Mouse (Mus musculus) lung, postnatal 25 days (tissue): Measurements from ENCODE around the gene Calhm2.

Experiments
- DNase-seq: peaks from one replicate; pipeline ENCODE4 v3.0.0; 2022; ENCODE audit warnings: low spot score

Gene Calhm2

DNA sequence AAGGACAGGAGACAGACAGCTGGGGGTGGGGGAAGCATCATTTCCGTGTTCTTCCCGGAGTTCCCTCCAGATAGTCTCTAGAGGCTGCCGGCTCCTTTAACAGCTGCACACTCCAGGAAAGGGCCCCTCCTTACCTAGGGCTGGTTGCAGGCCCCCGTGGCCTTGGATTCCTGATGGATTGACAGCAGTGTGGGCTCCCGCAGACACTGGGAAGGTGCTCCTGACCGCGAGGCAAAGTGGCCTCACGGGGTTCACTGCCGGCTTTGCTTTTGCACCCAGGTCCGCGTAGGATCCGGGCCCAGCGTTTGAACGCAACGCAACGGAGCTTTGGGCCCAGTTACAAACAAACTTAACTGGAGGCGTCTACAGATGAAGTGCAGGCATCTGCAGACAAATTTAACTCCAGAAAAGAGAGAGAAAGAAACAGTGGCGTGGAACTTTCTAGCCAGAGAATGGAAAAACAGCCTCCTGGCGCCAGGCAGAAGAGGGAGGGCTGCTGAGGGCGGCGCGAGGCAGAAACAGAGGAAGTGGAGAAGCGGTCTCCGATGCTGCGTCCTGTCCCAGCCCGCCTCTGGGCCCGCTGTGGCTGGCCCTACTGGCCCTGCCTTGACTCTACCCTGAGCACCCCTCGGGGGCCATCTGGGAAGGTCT lies at the start of gene Calhm2:
TSS of gene Calhm2 (minus strand) at position 524 of the 651 bp plus-strand sequence.
- peak; percentile 41 for DNase-seq

DNA sequence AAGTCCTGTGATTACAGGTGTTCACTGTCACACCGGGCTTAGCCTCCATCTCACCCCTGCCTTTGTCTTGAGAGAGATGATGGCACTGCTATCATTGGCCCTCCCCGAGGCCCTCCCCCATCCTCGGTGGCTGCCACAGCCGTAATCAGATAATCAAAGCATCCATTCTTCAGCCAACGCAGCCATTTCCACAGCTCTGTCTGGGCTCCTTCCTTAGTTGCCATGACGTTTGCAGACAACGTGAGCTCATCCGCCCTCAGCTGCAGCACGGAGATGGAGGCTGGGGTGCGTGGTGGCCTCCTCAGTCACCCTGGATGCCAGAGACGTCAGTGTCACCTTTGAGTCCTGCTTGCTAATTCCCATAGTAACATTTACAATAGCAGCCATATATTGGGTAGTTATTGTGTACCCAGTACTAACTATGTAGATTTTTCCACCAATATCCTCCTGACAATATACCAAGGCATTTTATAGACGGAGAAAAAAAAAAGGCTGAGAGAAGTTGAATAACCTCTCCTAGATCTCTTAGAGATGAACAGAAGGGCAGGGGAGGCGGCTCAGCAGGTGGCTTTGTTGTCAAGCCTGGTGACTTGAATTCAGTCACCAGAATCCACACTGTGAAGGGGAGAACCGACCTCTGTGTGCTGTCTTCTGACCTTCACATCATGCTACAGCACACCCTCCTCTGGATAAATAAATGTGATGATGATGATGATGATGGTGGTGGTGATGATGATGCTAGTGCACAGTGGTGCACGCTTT lies 48.6 kb upstream of the Calhm2 start:
- DNase-seq, result no peak

DNA sequence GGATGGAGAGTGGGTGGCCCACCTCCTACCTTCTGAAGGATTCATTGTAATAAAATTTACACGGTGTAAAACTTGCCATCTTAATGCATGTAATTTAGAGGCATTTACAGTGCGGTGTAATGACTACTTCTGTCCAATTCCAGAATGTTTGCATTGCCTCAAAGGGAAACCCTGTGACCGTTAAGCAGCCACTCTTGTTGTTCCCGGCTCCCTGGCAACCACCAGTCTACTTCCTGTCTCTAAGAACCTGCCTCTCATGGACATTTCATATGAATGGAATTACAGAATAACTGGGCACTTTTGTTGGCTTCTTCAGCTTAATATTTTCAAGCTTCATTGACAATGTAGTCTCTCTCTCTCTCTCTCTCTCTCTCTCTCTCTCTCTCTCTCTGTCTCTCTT lies 46.6 kb upstream of the Calhm2 start:
- DNase-seq, result no peak

DNA sequence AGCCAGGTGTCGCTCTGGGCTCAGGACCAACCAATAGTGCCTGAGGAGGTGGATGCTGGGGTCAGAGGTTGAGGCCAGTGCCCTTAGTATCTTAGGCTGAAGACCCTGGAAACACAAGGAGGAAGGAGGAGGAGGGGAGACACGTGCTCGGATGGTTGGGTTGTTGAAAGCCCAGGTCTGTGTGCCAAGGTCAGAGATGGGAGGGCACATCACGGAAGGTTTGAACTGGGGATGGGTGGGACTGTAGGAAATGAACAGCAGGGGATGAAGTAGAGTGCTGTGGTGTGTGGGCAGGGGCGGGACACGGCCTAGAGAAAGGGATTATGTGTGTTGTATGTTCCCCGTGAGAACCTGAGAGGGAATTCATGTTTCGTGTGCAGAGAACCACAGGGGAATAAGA lies 46.1 kb upstream of the Calhm2 start:
- DNase-seq, result no peak

DNA sequence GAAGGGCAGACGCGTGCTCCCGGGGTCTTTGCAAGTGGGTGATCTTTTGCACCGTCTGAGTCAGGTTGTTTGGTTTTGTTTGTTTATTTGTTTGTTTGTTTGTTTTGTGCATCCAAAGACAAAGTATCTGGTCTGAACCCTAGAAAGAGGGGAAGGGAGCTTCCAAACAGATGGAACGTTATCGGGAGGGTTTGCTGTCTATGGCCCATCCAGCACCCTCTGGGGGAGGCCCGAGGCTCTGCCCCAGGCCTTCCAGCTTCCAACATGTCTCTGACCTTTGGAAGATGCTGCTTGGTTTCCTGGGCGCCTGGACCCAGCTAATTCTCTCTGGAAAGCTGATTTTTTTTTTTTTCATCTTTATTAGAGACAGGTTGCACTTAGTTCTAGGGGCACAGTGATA lies 41.9 kb upstream of the Calhm2 start:
- no peak for DNase-seq

DNA sequence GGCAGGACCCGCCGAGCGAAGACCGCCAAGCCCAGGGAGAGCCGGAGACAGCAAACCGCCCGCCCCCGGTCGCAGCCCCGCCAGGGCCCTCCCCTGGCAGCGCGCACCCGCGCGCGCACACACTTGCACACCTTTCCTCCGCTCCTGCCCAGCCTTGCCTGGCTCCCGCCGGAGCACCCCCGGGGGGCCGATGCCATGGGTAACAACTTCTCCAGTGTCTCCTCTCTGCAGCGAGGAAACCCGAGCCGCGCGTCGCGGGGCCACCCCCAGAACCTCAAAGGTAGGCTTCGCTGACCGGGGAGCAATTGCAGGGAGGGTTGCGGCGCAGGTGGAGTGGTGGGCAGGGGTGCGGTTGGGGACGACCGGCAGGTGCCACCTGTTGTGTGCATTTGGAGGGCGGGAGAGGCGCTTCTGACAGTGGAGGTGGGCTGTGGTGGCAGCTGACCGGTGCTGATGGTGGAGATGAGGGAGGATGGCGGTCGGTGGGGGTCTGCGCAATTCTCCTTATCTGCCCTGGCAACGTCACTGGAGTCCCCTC lies 41.2 kb upstream of the Calhm2 start:
- DNase-seq, result no peak

DNA sequence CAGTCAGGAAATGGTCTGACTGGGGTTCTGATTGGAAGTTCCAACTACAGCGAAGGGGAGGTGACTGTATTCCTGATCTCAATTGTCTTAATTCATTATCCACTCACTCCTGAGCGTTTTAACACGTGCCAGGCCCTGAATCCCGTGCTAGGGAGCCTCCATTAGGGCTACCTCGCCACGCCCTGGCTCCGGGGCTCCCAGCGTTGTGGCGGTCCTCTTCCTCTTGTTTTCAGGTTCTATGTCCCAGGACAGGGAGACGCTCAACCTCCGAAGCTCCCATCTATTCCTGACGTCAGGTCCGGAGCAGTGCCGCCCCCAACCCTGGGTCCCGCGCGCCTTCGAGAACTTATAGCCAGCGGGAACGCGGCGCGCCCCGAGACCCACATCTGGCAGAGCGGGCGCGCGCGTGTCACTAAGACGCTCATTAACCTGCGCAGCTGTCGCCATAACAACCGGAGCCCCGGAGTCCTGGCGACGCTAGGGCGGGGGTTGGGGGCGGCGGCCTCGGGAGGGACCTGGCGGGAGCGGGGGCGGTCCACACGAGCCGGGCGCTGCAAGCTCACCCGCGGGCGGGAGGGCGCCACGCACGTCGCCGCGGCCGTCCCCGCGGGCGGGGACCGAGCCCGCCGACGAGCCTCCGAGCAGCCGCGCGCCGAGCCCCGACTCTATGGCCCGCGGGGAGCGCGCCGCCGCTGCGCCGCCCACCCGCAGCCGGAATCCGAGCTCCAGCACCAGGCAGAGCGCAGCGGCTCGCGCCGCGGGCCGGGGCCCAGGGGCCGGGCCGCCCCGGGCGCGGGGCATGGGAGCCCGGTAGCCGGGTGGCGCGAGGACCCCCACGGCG lies 40.6 kb upstream of the Calhm2 start, which contains the start of gene Neurl1a:
TSS of gene Neurl1a (plus strand) at position 390 of the 841 bp plus-strand sequence.
- peak; percentile 7 for DNase-seq

DNA sequence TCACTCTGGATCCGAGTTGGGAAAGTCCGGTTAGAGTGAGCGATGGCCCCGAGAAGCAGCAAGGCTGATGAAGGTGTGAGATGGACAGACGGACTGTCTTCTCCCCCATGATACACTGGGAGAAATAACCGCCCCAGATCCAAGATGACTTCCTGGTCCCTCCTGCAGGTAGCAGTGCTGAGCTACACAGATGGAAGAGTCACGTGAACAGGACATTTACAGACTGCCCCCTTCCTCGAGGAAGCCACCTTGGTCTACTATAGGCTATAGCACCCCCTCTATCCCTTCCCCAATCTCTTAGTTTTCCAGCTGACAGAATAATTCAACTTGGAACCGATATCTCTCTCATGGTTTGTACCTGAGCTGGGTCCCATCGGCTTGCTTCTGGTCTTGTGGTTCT lies 39.9 kb upstream of the Calhm2 start:
- DNase-seq, result peak; percentile 23

DNA sequence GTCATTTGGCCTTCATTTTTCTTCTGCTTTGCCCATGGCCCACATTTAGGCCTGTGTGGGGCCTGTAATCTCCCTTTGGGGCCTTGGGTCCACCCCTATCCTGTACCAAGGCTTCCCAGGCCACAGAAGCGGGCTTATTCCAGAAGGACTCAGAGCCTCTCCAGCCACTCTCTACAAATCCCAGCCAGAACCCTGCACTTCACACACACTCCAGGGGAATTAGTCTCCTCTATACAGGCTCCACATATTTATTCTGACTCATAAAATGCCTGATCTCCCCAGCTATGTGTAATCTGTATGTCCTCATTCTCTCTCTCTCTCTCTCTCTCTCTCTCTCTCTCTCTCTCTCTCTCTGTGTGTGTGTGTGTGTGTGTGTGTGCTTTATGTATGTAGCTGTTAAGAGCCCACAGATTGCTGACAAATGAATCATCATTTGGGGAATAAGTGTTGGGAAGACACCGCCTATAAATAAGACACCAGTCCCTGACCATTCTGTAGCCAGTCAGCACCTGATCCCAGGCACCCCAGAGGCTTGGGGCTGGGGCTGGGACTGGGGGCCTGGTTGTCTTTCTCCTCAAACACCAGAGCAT lies 38.9 kb upstream of the Calhm2 start:
- DNase-seq, result no peak

DNA sequence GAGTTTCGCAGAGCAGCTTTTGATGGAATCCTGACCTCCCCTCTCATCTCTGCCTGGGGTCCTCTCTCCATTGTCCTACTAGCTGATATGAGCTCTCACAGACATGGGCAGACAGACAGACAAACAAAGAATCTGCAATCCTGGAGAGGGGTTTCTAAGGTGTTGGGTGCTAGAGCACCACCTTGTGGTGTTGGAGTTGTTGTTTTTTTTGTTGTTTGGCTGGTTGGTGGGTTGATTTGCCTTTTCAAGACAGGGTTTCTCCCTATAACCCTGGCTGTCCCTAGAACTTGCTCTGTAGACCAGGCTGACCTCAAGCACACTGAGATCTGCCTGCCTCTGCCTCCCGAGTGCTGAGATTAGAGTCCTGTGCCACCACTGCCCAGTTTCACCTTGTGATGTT lies 37.4 kb upstream of the Calhm2 start:
- DNase-seq, result no peak

DNA sequence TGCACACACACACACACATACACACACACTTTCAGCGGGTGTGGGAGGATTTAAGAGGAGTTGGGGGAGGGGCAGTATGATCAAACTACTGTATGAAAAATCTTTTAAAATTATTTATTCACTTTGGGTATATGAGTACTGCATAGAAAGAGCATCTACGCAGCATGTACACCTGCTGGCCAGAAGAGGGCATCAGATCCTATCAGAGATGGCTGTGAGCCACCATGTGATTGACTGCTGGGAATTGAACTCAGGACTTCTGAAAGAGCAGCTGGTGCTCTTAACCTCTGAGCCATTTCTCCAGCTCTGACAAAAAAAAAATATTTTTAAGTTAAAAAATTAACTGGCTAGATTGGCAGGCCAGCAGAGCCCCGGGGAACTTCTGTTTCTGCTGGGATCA lies 36.4 kb upstream of the Calhm2 start:
- DNase-seq, result peak; percentile 20

DNA sequence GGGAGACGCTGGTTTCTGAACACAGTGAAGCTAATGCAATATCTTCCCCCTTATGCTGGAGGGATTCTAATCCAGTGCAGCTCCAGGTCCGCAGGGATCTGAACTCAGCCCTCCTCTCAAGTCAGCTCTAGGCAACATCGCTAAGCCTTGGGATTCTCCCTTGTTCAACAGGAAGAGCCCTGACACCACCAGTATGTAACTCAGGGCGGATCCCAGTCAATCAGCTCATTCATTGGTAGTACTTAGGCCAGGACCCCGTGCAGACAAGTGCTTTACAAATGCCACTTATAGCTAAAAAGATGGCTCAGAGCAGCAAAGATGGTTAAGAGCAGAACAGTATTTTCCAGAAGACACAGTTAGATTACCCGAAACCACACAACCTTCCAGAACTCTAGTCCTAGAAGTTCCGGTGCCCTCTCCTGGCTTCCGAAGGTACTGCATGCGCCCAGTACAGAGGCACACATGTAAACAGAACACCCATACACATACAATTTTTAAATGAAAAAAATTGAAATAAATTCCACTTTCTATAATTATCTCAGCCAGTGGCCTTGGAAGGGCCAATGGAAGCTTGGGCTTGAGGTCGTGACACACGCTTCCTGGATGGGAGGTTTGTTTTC lies 30.8 kb upstream of the Calhm2 start:
- DNase-seq, result peak; percentile 78

DNA sequence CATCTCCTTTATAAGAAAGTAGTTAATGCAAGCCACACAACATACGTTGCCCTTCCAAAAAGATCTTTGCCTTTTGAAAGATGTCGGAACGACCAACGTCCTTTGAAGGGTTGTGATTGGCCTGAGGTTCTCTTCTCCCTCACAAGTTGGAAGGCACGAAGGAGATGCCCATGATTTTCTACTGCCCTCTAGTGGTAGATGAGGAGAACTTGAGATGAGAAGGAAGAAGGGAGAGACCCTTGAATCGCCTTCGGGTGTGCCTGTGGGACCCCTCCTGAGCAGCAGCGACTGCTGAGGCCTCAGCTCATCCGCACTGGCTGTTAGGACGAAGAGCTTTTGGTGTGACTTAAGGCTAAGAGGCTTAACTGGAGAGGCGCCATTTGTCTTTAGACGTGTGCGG lies 30.1 kb upstream of the Calhm2 start:
- peak; percentile 47 for DNase-seq

DNA sequence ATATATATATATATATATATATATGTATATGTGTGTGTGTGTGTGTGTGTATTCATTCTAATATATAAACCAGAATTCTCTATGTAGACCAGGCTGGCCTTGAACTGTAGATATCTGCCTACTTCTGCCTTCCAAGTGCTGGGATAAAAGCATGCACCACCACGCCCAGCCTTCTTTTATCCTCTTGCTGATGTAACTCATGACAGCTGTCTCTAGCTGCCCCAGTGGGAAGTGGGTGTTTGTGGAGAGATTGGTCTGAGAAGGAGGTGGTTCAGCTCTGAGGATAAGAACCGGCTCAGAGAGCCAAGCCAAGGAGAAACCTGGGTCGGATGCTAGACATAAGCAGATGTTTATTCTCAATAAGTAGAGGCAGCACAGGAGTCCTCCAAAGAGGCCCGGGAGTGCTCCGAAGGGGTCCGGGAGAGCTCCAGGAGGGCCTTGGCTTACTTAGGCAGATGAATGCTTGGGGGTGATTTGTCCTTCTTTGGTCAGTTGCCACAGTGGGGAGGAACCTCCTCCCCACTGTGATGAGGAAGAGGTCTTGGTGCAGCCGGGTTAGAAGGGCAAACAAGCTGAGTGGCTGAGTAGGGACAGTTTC lies 29.6 kb upstream of the Calhm2 start:
- DNase-seq, result no peak

DNA sequence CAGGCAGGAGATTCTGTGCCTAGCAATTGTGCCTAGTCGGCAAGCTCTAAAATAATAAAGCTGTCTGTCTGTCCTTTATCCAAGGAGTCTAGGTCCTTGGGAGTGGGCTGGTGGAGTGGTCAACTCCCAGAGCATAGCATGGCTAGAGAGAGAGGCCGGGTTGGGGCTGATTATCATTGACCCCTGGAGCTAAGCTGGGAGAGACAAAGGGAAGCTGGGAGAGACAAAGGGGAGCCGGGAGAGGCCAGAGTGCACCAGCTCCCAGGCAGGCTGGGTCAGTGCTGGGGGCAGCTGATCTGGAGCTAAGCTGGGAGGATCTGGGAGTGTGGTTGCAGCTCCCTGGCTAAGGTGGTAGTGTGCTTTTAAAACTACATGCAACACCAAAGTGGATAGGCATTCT lies 28.7 kb upstream of the Calhm2 start:
- no peak for DNase-seq

DNA sequence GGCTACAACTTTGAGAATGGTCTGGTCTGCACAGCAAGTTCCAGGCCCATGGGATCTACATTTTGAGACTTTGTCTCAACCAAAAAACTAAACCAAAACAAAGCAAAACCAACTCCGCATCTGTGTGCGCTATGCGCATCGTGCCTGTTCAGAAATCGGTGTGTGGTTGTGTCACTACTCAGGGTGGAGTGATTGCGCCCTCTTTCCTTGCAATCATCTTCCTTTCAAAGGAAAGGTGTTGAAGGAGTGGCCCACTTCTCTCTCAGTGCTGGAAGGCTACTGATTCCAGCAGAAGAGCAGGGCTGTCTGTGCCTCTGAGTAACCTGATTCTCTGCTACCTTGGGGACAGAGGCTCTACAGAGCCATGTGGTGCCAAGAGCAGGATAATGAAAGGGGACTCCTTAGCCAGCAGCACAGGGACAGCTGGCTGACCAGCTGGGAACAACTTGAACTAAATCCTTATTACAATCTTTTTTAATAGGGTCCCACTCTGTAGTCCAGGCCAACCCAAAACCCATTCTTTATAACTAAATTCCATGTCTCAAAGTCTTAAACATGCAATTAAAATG lies 25.2 kb upstream of the Calhm2 start:
- DNase-seq, result no peak

DNA sequence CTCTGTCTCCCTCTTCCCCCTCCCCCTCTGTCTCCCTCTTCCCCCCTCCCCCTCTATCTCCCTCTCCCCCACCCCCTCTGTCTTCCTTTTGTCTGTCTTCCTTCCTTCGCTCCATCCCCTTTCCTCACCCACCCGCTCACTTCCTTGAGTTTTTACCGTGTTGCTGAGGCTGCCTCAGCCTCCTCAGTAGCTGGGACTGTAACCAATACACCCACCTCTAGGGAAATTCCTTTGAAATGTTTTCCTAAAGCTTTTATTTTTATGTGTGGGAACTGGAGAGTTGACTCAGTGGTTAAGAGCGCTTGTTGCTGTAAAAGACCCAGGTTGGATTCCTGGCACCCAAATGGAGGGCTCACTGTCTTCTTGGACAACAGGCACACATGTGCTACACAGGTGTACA lies 23.6 kb upstream of the Calhm2 start:
- no peak for DNase-seq

DNA sequence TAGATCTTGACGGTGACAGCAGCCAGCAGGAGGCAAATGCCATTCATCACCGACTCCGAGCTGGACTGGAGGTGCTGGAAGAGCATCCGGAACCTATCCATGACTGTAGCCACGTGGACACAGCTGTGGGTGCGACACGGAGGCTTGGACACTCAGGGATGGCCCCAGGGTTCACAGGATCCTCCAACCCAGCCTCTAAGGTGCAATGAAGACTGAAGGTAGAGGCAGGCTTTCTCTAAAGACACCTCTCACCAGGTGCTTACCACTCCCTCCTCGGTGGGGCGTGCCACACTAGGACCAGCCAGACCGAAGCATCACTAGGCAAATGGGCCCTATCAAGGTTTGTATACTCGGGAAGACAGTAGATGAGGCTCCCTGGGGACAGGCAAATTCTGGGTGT lies 19.6 kb upstream of the Calhm2 start, which contains the start of gene Calhm3:
TSS of gene Calhm3 (minus strand) at position 101 of the 400 bp plus-strand sequence.
- DNase-seq, result no peak

DNA sequence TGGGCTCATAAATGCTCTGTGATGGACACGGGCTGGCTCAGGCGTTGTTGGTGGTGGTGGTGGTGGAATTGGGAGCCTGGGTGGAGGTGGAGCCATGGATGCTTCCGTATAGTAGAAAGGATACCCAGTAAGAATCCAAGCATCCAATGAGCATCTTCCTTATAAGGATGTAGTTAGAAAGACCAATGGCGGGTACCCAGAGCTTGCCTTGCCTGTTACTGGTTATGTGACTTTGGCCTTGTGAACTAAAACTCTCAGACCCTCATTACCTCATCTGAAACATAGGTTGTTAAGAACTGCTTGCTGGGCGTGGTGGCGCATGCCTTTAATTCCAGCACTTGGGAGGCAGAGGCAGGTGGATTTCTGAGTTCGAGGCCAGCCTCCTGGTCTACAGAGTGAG lies 15.7 kb upstream of the Calhm2 start:
- DNase-seq, result no peak

DNA sequence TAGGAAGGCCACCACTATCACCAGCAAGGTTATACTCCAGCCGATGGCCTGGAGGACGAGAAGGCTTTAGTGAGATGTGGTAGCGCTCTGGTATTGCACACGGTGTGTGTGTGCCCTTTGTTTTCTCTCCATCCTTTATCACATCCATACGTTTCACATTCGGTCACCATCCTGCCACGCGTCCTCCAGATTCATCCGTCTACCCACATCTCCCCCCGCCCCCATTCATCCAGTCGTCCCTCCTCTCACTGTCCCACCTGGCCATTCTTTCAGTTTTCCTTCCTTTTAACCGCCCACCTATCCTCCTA lies 13.9 kb upstream of the Calhm2 start:
- DNase-seq, result no peak
